Mouse (Mus musculus): ENCODE data around the gene Thsd4. TPM values are rescaled to one million over a fixed set of nuclear protein-coding genes. Genes with fewer than 3 reads are reported as not detected.

The Thsd4 gene
- polyA plus RNA-seq, 1 experiment from 2014 or later = 13.6 TPM

GRCm38 (mm10) chr9:59997725-59998124 is 524.1 kb downstream of the Thsd4 start:
- no peaks in the 10 kb centered on the region for H3K36me3 ChIP-seq
- peaks cover 4% of the 10 kb centered on the region; the same call in 1 of the 2 replicates for H3K4me1 ChIP-seq
- no peak overlapping the region for H3K27ac ChIP-seq
- no peak overlapping the region for H3K9ac ChIP-seq
- no peaks in the 10 kb centered on the region for H3K27me3 ChIP-seq
- 90% methylated on average over 4 of the region's 4 CpGs for WGBS
- H3K4me2 ChIP-seq = no peak overlapping the region
- no peak overlapping the region for H3K4me3 ChIP-seq
- H3K9me3 ChIP-seq = no peaks in the 10 kb centered on the region
- no peak for ATAC-seq (ENCODE audit: insufficient number of reproducible peaks, insufficient read depth, low FRiP score, low TSS enrichment, low read depth)

GRCm38 (mm10) chr9:59991407-59991806 is 530.4 kb downstream of the Thsd4 start:
- no peaks in the 10 kb centered on the region for H3K9me3 ChIP-seq
- peak overlapping the region; percentile 77 for H3K27ac ChIP-seq
- ATAC-seq (ENCODE audit: insufficient number of reproducible peaks, insufficient read depth, low FRiP score, low TSS enrichment, low read depth) = peak; percentile 56; the same call in 1 of the 2 replicates
- peaks cover 4% of the 10 kb centered on the region; the same call in 1 of the 2 replicates for H3K36me3 ChIP-seq
- WGBS = 46% methylated on average over 5 of the region's 5 CpGs
- no peak overlapping the region for H3K4me3 ChIP-seq
- H3K4me1 ChIP-seq = peaks cover 10% of the 10 kb centered on the region
- H3K27me3 ChIP-seq = no peaks in the 10 kb centered on the region
- no peak overlapping the region for H3K4me2 ChIP-seq
- H3K9ac ChIP-seq = no peak overlapping the region

- WGBS = 0% methylated on average over 1 of the region's 1 CpGs
- no peak overlapping the region for H3K4me3 ChIP-seq
- H3K9ac ChIP-seq = no peak overlapping the region
- H3K4me1 ChIP-seq = peaks cover 10% of the 10 kb centered on the region
- H3K9me3 ChIP-seq = no peaks in the 10 kb centered on the region
- ATAC-seq (ENCODE audit: insufficient number of reproducible peaks, insufficient read depth, low FRiP score, low TSS enrichment, low read depth) = no peak
- peaks cover 4% of the 10 kb centered on the region; the same call in 1 of the 2 replicates for H3K36me3 ChIP-seq
- H3K4me2 ChIP-seq = no peak overlapping the region
- no peak overlapping the region for H3K27ac ChIP-seq
- no peaks in the 10 kb centered on the region for H3K27me3 ChIP-seq
These were observed 532.0 kb downstream of the Thsd4 start for GRCm38 (mm10) chr9:59989864-59990263.

- H3K36me3 ChIP-seq = peaks cover 8% of the 10 kb centered on the region; the same call in 1 of the 2 replicates
- H3K9ac ChIP-seq = no peak overlapping the region
- H3K4me1 ChIP-seq = peaks cover 4% of the 10 kb centered on the region; the same call in 1 of the 2 replicates
- no peak overlapping the region for H3K4me2 ChIP-seq
- H3K9me3 ChIP-seq = no peaks in the 10 kb centered on the region
- ATAC-seq (ENCODE audit: insufficient number of reproducible peaks, insufficient read depth, low FRiP score, low TSS enrichment, low read depth) = no peak
- WGBS = 58% methylated on average over 3 of the region's 3 CpGs
- H3K4me3 ChIP-seq = no peak overlapping the region
- no peaks in the 10 kb centered on the region for H3K27me3 ChIP-seq
- no peak overlapping the region for H3K27ac ChIP-seq
These were observed 535.8 kb downstream of the Thsd4 start for GRCm38 (mm10) chr9:59985900-59986572.

- H3K36me3 ChIP-seq = peaks cover 7% of the 10 kb centered on the region; the same call in 1 of the 2 replicates
- WGBS = 54% methylated on average over 2 of the region's 2 CpGs
- no peak for ATAC-seq (ENCODE audit: insufficient number of reproducible peaks, insufficient read depth, low FRiP score, low TSS enrichment, low read depth)
- no peak overlapping the region for H3K4me2 ChIP-seq
- no peak overlapping the region for H3K27ac ChIP-seq
- H3K4me1 ChIP-seq = no peaks in the 10 kb centered on the region
- no peaks in the 10 kb centered on the region for H3K27me3 ChIP-seq
- H3K9me3 ChIP-seq = no peaks in the 10 kb centered on the region
- no peak overlapping the region for H3K9ac ChIP-seq
- H3K4me3 ChIP-seq = no peak overlapping the region
These were observed 540.7 kb downstream of the Thsd4 start for GRCm38 (mm10) chr9:59981116-59981515.

GRCm38 (mm10) chr9:59971263-59971662 is 550.6 kb downstream of the Thsd4 start:
- Histone ChIP-seq H3K9ac (no peak overlapping the region), H3K27ac (no peak overlapping the region), H3K4me3 (no peak overlapping the region), H3K36me3 (no peaks in the 10 kb centered on the region), H3K4me2 (no peak overlapping the region), H3K9me3 (no peaks in the 10 kb centered on the region), H3K4me1 (peaks cover 8% of the 10 kb centered on the region; the same call in 1 of the 2 replicates), H3K27me3 (0 out of 2 replicates have a peak, but pooled peaks cover 3% of the 10 kb centered on the region)
- ATAC-seq (ENCODE audit: insufficient number of reproducible peaks, insufficient read depth, low FRiP score, low TSS enrichment, low read depth) = no peak
- 76% methylated on average over 4 of the region's 4 CpGs for WGBS

- Histone ChIP-seq H3K4me1 (peaks cover 19% of the 10 kb centered on the region), H3K4me2 (no peak overlapping the region), H3K9me3 (no peaks in the 10 kb centered on the region), H3K4me3 (no peak overlapping the region), H3K27ac (no peak overlapping the region), H3K9ac (no peak overlapping the region), H3K36me3 (no peaks in the 10 kb centered on the region), H3K27me3 (0 out of 2 replicates have a peak, but pooled peaks cover 3% of the 10 kb centered on the region)
- ATAC-seq (ENCODE audit: insufficient number of reproducible peaks, insufficient read depth, low FRiP score, low TSS enrichment, low read depth) = no peak
- 29% methylated on average over 6 of the region's 6 CpGs for WGBS
These were observed 552.5 kb downstream of the Thsd4 start for GRCm38 (mm10) chr9:59969383-59969782.

GRCm38 (mm10) chr9:59965046-59965445 is 556.8 kb downstream of the Thsd4 start:
- Histone ChIP-seq H3K4me1 (peaks cover 24% of the 10 kb centered on the region), H3K4me3 (no peak overlapping the region), H3K9me3 (no peaks in the 10 kb centered on the region), H3K27me3 (0 out of 2 replicates have a peak, but pooled peaks cover 3% of the 10 kb centered on the region), H3K27ac (no peak overlapping the region), H3K36me3 (no peaks in the 10 kb centered on the region), H3K4me2 (no peak overlapping the region), H3K9ac (no peak overlapping the region)
- ATAC-seq (ENCODE audit: insufficient number of reproducible peaks, insufficient read depth, low FRiP score, low TSS enrichment, low read depth) = no peak
- WGBS = 81% methylated on average over 10 of the region's 10 CpGs

- H3K27ac ChIP-seq = 0 out of 2 replicates have a peak overlapping the region, but pooled peaks have one; percentile 39
- no peak overlapping the region for H3K4me3 ChIP-seq
- H3K27me3 ChIP-seq = 0 out of 2 replicates have a peak, but pooled peaks cover 3% of the 10 kb centered on the region
- 25% methylated on average over 3 of the region's 3 CpGs for WGBS
- H3K4me1 ChIP-seq = peaks cover 25% of the 10 kb centered on the region
- H3K36me3 ChIP-seq = no peaks in the 10 kb centered on the region
- peak; percentile 70 for ATAC-seq (ENCODE audit: insufficient number of reproducible peaks, insufficient read depth, low FRiP score, low TSS enrichment, low read depth)
- H3K4me2 ChIP-seq = no peak overlapping the region
- no peaks in the 10 kb centered on the region for H3K9me3 ChIP-seq
- H3K9ac ChIP-seq = no peak overlapping the region
These were observed 557.5 kb downstream of the Thsd4 start for GRCm38 (mm10) chr9:59964367-59964766.

- Histone ChIP-seq H3K36me3 (no peaks in the 10 kb centered on the region), H3K9ac (no peak overlapping the region), H3K4me2 (no peak overlapping the region), H3K27ac (no peak overlapping the region), H3K27me3 (no peaks in the 10 kb centered on the region), H3K4me1 (peaks cover 30% of the 10 kb centered on the region), H3K9me3 (no peaks in the 10 kb centered on the region), H3K4me3 (no peak overlapping the region)
- WGBS = 51% methylated on average over 14 of the region's 14 CpGs
- ATAC-seq (ENCODE audit: insufficient number of reproducible peaks, insufficient read depth, low FRiP score, low TSS enrichment, low read depth) = no peak
These were observed 560.5 kb downstream of the Thsd4 start for GRCm38 (mm10) chr9:59961201-59961955.

GRCm38 (mm10) chr9:59960559-59960958 is 561.3 kb downstream of the Thsd4 start, which contains the start of gene Nr2e3:
Gene Nr2e3 (minus strand): TSS chr9:59960659.
- H3K36me3 ChIP-seq = no peaks in the 10 kb centered on the region
- H3K27me3 ChIP-seq = no peaks in the 10 kb centered on the region
- H3K27ac ChIP-seq = peak within 1 kb of the TSS; percentile 70; the same call in 1 of the 2 replicates
- H3K9ac ChIP-seq = no peak within 1 kb of the TSS
- H3K4me3 ChIP-seq = no peak within 1 kb of the TSS
- 74% methylated on average over 10 of the region's 10 CpGs for WGBS
- H3K9me3 ChIP-seq = no peaks in the 10 kb centered on the region
- no peak for ATAC-seq (ENCODE audit: insufficient number of reproducible peaks, insufficient read depth, low FRiP score, low TSS enrichment, low read depth)
- H3K4me2 ChIP-seq = no peak within 1 kb of the TSS
- peaks cover 37% of the 10 kb centered on the region for H3K4me1 ChIP-seq
